10 mouse cellular contexts compared by ENCODE assay signal in genomic region chr6:72222271-72222724, GRCm38 (mm10). TPM values are rescaled to one million over a fixed set of nuclear protein-coding genes. Genes with fewer than 3 reads are reported as not detected.
DNase-seq lines count a peak whose midpoint lies in the region; ATAC-seq and TF ChIP-seq lines count a peak whose summit lies in the region.
"Had no signal": no experiment of that assay in that cellular context is flagged by ENCODE, and none has a peak within 500 bp of the region (broad histone marks: within the 10 kb centered on the region; RNA-seq: fewer than 3 reads in every experiment).

No protein-coding gene starts in this region.

- H3K9me3 ChIP-seq in kidney, embryonic 15.5 days (replicated peaks): no peaks in the 10 kb centered on the region
- H3K9me3 ChIP-seq in embryonic facial prominence, embryonic 12.5 days: no peaks in the 10 kb centered on the region
- no peaks in the 10 kb centered on the region for H3K9me3 ChIP-seq in hindbrain, postnatal 0 days (ENCODE audit: low read length)
- no peaks in the 10 kb centered on the region for H3K9me3 ChIP-seq in neural tube, embryonic 13.5 days

- TF ChIP-seq CTCF in hindbrain, postnatal 0 days (IDR thresholded peaks at IDR 0.05; ENCODE audit: low read depth): no peak
- TF ChIP-seq CTCF in cerebellum, adult 2 months (IDR thresholded peaks at IDR 0.05; ENCODE audit: borderline replicate concordance, insufficient read depth, low read depth, low read length): no peak

- DNase-seq in kidney, postnatal 10 days: no peak
- DNase-seq in hindbrain, postnatal 0 days (ENCODE audit: low spot score): no peak
- no peak for DNase-seq in adrenal gland, adult 18-20 months (ENCODE audit: low spot score in 2 of 2)
- no peak for DNase-seq in layer of hippocampus, postnatal 36 days
- DNase-seq in cerebellum, adult 2 months: no peak

- TF ChIP-seq POLR2A in cerebellum, adult 2 months (IDR thresholded peaks at IDR 0.05; ENCODE audit: borderline replicate concordance, insufficient read depth, low read length): no peak

- peak overlapping the region; percentile 10; the same call in 1 of the 2 replicates for H3K27ac ChIP-seq in kidney, embryonic 15.5 days
- no peak overlapping the region for H3K27ac ChIP-seq in embryonic facial prominence, embryonic 12.5 days
- H3K27ac ChIP-seq in hindbrain, postnatal 0 days: no peak overlapping the region
- peak overlapping the region; percentile 33; the same call in 1 of the 2 replicates for H3K27ac ChIP-seq in neural tube, embryonic 13.5 days (replicated peaks)
- no peak overlapping the region for H3K27ac ChIP-seq in cerebellum, adult 2 months (ENCODE audit: insufficient read depth, low read length)

- ATAC-seq in kidney, embryonic 15.5 days (replicated peaks; ENCODE audit: low FRiP score): peak; percentile 44
- ATAC-seq in embryonic facial prominence, embryonic 12.5 days (ENCODE audit: insufficient number of reproducible peaks, insufficient read depth, low FRiP score, low TSS enrichment): peak; percentile 57
- peak; percentile 25; the same call in 1 of the 2 replicates for ATAC-seq in hindbrain, postnatal 0 days
- ATAC-seq in neural tube, embryonic 13.5 days (ENCODE audit: low read depth): peak; percentile 66

- H3K36me3 ChIP-seq in kidney, embryonic 15.5 days: no peaks in the 10 kb centered on the region
- H3K36me3 ChIP-seq in embryonic facial prominence, embryonic 12.5 days: no peaks in the 10 kb centered on the region
- H3K36me3 ChIP-seq in hindbrain, postnatal 0 days (ENCODE audit: insufficient read depth, low read length): no peaks in the 10 kb centered on the region
- H3K36me3 ChIP-seq in neural tube, embryonic 13.5 days: no peaks in the 10 kb centered on the region

- WGBS in kidney, embryonic 15.5 days: 7% methylated on average over 11 of the region's 11 CpGs
- 4% methylated on average over 11 of the region's 11 CpGs for WGBS in embryonic facial prominence, embryonic 12.5 days
- 10% methylated on average over 11 of the region's 11 CpGs for WGBS in hindbrain, postnatal 0 days
- 0% methylated on average over 11 of the region's 11 CpGs for WGBS in neural tube, embryonic 13.5 days
- WGBS in cerebellum, adult 2 months: 71% methylated on average over 11 of the region's 11 CpGs

- H3K4me3 ChIP-seq in kidney, embryonic 15.5 days (replicated peaks): no peak overlapping the region
- H3K4me3 ChIP-seq in embryonic facial prominence, embryonic 12.5 days: no peak overlapping the region
- no peak overlapping the region for H3K4me3 ChIP-seq in hindbrain, postnatal 0 days (ENCODE audit: low read length)
- H3K4me3 ChIP-seq in neural tube, embryonic 13.5 days: no peak overlapping the region
- H3K4me3 ChIP-seq in cerebellum, adult 2 months (replicated peaks; ENCODE audit: insufficient read depth, low read depth, low read length): no peak overlapping the region

- no peak overlapping the region for H3K9ac ChIP-seq in kidney, embryonic 15.5 days
- H3K9ac ChIP-seq in embryonic facial prominence, embryonic 12.5 days: peak overlapping the region; percentile 21; the same call in 1 of the 2 replicates
- no peak overlapping the region for H3K9ac ChIP-seq in hindbrain, postnatal 0 days (replicated peaks; ENCODE audit: low read length)
- no peak overlapping the region for H3K9ac ChIP-seq in neural tube, embryonic 13.5 days

- peaks cover 7% of the 10 kb centered on the region; the same call in 1 of the 2 replicates for H3K27me3 ChIP-seq in kidney, embryonic 15.5 days
- H3K27me3 ChIP-seq in embryonic facial prominence, embryonic 12.5 days: 0 out of 2 replicates have a peak, but pooled peaks cover 2% of the 10 kb centered on the region
- peaks cover 10% of the 10 kb centered on the region; the same call in 1 of the 2 replicates for H3K27me3 ChIP-seq in hindbrain, postnatal 0 days (ENCODE audit: insufficient read depth, low read length)
- H3K27me3 ChIP-seq in neural tube, embryonic 13.5 days: peaks cover 91% of the 10 kb centered on the region
- no peaks in the 10 kb centered on the region for H3K27me3 ChIP-seq in cerebellum, adult 2 months (ENCODE audit: control insufficient read depth, insufficient read depth, low read length)

- H3K4me1 ChIP-seq in kidney, embryonic 15.5 days: peaks cover 68% of the 10 kb centered on the region
- H3K4me1 ChIP-seq in embryonic facial prominence, embryonic 12.5 days: peaks cover 66% of the 10 kb centered on the region
- peaks cover 29% of the 10 kb centered on the region for H3K4me1 ChIP-seq in hindbrain, postnatal 0 days (ENCODE audit: insufficient read depth, low read length)
- H3K4me1 ChIP-seq in neural tube, embryonic 13.5 days (replicated peaks): peaks cover 68% of the 10 kb centered on the region
- H3K4me1 ChIP-seq in cerebellum, adult 2 months (ENCODE audit: control insufficient read depth, insufficient read depth, low read length): peaks cover 47% of the 10 kb centered on the region

- H3K4me2 ChIP-seq in kidney, embryonic 15.5 days: peak overlapping the region; percentile 10
- peak overlapping the region; percentile 23 for H3K4me2 ChIP-seq in embryonic facial prominence, embryonic 12.5 days (replicated peaks)
- no peak overlapping the region for H3K4me2 ChIP-seq in hindbrain, postnatal 0 days (ENCODE audit: low read depth, low read length)
- peak overlapping the region; percentile 11; the same call in 1 of the 2 replicates for H3K4me2 ChIP-seq in neural tube, embryonic 13.5 days

RNA-seq across cellular contexts. Expression of gene Atoh8, which starts 13.1 kb away (rescaled TPM):
- polyA plus RNA-seq in kidney, embryonic 15.5 days (2015; fragmentation: Nextera tagmentation; extraction: Ambion mirVana): 18.5 and 18.9 TPM in 2 replicates
- 16.4 and 18.6 TPM in 2 replicates for polyA plus RNA-seq in embryonic facial prominence, embryonic 12.5 days (2016; fragmentation: Nextera tagmentation; extraction: Ambion mirVana)
- total RNA-seq in hindbrain, postnatal 0 days (2014; rRNA removed): 6.5 and 8.1 TPM in 2 replicates
- 3.8 and 5.2 TPM in 2 replicates for polyA plus RNA-seq in hindbrain, postnatal 0 days (2015; fragmentation: Nextera tagmentation; extraction: Ambion mirVana)
- polyA plus RNA-seq in neural tube, embryonic 13.5 days (2015; fragmentation: Nextera tagmentation; extraction: Ambion mirVana): 3.9 and 4.7 TPM in 2 replicates
- total RNA-seq in adrenal gland, adult 18-20 months (2021): 1 to 10 TPM; 2.9 to 3.7 TPM
- total RNA-seq in layer of hippocampus, postnatal 36 days (2021): 1 to 10 TPM; 2.2 to 3.4 TPM
- 4.4 and 5.9 TPM in 2 replicates for polyA plus RNA-seq in cerebellum, adult 2 months (2012; rRNA removed)
- total RNA-seq: granulocyte monocyte progenitor cell, adult 5-6 weeks; monocyte, adult 5-6 weeks had no signal

Comparison
In these comparisons a context has a peak if more than half of its experiments do, and no peak if none do; other contexts are left out.
1. H3K27ac ChIP-seq: peak in kidney, embryonic 15.5 days (single experiment) and neural tube, embryonic 13.5 days (single experiment); none in embryonic facial prominence, embryonic 12.5 days (single experiment), hindbrain, postnatal 0 days (single experiment) and cerebellum, adult 2 months (single experiment).
2. Peak in every context shown above with its lines, with median percentiles within 50 percentile points of each other: ATAC-seq.